Mouse (Mus musculus) ES-Bruce4 (cell line): ENCODE data around the gene Rps9.
"Not testable (repeated sequence)": the region's sequence is repeated elsewhere in the genome, so short reads cannot be mapped to it uniquely, and the experiment has no call there.

ENCODE experiments used
- CTCF ChIP-seq: IDR thresholded peaks from one replicate; pipeline ENCODE4 v1.8.1; 2011; ENCODE audit warnings: low read depth, low read length
- EP300 ChIP-seq: IDR thresholded peaks from 2 replicates; pipeline ENCODE4 v1.6.1; 2011; ENCODE audit warnings: low read depth, low read length; ENCODE audit not compliant: insufficient read depth

GRCm38 (mm10) chr7:3694949-3695305 is 8.9 kb upstream of the Rps9 start:
- not testable (repeated sequence) for TF ChIP-seq CTCF, EP300
